Mouse (Mus musculus) spleen, postnatal 14 days (tissue): ENCODE data around the gene Gm8180.
"Not testable (repeated sequence)": the region's sequence is repeated elsewhere in the genome, so short reads cannot be mapped to it uniquely, and the experiment has no call there.

Experiments
- DNase-seq, 2 experiments: peaks; one replicate each; pipeline ENCODE4 v3.0.0; 2021 to 2022; ENCODE audit warnings: low spot score in 2 of 2

Gm8180 gene

DNA sequence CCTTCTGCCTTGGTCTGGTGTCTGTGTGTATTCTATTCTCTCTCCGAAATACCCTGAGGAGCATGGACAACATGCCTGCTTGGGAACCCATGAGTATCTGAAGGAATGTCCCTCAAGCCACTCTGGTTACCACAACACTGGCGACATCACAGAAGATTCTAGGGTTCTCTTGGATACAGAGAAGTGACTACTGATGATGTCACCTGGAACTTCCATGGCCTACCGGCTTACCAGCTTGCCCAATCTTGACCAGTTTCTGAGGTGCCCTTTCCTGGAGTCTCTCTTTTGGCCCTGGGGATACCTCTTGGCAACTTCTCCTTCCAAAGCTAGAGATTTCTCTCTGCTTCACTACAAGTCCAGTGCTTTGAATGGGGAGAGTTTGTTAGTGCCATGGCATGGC lies at the start of gene Gm8180:
Gene Gm8180 (minus strand): TSS at position 101 of the 400 bp plus-strand sequence.
- DNase-seq: not testable (repeated sequence)

DNA sequence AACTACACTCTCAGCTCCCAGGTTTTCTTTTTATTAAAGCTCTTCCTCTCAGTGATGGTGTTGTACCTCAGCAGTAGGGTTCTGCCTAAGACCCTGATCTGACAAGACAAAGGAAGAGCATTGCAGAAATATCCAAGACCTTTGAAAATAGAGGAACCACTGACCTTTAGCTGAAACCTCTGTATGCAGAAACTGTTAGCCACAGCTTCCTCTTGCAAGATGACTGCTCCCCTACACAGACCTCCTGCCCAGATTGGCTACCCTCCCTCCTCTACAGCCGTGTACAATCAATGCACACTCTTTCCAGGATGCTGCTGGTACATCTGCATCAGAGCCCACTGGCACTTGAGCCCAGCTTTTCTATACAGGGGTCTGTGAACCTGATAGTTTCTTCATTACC lies 45.8 kb upstream of the Gm8180 start:
- DNase-seq: not testable (repeated sequence)

DNA sequence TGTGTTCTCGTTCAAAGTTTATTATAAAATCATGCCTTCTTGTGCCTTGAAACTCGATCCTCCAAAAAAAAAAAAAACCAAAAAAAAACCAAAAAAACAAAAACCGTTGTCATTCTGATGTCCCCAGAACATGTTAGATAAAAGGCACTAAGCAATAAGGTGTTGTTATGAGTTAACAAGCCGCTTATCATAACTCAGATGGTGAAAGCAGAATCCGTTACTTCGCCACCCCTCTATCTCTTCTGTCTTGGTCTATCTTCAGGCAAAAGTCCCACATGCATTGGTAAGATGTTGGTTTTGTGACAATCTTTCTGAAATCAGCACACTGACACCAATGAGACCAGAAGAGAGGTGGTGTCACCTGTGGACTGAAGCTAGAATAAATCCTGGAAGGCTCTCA lies 39.6 kb upstream of the Gm8180 start:
- DNase-seq: not testable (repeated sequence)

DNA sequence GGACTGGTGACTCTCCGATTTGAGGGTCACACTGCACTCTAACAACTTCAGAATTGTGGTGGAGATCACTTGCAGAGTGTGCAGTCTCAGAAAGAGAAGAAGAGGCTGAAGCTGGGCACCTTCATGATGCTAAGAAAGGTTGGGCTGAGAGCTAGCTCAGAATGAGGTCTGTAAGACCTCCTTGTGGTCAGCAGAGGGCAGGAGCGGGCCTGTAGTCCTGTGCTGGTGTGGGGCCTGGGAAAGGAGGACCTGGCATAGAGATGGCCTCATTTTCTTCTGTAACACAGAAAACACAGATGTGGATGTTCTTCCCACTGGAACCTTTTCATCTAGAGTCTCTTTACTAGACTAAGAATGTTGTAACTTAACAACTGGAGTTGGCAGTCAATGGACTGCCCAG lies 37.3 kb upstream of the Gm8180 start:
- DNase-seq: not testable (repeated sequence)

DNA sequence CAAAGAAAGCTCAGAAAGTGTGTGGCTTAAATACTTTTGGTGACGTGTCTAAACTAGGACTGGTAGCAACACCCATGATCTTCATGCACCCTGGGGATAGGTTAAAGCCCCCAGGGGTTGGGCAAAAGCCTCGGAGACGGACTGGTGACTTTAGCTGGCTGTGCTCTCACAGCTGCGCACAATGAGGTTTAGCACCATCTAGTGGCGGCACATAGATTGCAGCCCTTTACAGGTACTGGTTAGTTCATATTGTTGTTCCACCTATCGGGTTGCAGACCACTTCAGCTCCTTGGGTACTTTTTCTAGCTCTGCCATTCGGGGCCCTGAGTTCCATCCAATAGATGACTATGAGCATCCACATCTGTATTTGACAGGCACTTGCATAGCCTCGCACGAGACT lies 27.9 kb upstream of the Gm8180 start:
- not testable (repeated sequence) for DNase-seq

DNA sequence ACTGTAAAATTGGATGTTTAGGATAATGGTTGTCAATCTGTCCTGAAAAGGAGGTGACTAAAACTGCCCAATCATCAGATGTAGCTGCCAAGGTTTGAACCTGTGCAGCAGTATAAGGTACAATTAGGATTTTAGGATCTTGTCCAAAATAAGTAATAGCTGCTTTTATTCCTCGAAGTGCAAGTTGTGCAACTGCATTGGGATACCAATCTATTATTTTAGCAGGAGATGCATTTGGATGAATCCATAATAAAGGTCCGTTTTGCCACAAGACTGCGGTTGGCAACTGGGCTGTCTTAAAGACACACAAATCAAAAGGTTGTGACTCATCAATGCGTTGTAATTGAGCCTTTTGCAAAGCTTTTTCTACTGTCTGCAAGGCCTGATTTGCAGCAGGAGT lies 23.6 kb upstream of the Gm8180 start:
- not testable (repeated sequence) for DNase-seq

DNA sequence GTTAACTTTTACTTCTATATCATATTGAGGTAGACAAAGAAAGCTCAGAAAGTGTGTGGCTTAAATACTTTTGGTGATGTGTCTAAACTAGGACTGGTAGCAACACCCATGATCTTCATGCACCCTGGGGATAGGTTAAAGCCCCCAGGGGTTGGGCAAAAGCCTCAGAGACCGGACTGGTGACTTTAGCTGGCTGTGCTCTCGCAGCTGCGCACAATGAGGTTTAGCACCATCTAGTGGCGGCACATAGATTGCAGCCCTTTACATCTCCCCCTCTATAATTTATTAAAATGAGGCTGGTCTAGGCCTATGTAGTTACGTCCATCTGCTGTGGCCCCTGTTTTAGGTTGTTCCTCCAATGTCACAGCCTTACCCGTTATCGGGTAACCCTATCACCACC lies 19.9 kb upstream of the Gm8180 start:
- DNase-seq: not testable (repeated sequence)

DNA sequence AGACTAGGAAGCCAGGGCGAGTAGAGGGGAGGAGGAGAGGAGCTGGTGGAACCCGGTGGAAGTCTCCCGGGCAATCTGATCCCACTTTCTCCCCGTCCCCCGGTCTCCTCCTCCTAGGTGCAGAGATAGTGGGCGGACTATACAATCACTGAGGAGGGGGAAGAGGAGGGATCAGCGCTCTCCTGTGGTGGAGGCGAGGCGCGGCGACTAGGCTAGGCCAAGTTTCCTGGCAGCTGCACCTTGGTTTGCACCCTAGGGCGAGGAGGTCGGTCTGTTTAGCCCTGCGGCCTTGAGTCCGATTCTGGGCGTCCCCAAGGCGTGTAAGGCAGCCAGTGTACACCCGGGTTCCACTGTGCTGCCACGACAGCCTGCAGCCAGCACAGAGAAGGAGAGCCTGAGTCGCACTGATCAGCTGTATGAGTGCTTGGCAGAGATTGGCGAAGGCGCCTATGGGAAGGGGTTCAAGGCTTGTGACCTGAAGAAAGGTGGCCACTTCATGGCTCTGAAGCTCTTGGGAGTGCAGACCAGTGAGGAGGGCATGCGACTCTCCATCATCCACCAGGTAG lies 12.4 kb upstream of the Gm8180 start:
- DNase-seq: not testable (repeated sequence)

DNA sequence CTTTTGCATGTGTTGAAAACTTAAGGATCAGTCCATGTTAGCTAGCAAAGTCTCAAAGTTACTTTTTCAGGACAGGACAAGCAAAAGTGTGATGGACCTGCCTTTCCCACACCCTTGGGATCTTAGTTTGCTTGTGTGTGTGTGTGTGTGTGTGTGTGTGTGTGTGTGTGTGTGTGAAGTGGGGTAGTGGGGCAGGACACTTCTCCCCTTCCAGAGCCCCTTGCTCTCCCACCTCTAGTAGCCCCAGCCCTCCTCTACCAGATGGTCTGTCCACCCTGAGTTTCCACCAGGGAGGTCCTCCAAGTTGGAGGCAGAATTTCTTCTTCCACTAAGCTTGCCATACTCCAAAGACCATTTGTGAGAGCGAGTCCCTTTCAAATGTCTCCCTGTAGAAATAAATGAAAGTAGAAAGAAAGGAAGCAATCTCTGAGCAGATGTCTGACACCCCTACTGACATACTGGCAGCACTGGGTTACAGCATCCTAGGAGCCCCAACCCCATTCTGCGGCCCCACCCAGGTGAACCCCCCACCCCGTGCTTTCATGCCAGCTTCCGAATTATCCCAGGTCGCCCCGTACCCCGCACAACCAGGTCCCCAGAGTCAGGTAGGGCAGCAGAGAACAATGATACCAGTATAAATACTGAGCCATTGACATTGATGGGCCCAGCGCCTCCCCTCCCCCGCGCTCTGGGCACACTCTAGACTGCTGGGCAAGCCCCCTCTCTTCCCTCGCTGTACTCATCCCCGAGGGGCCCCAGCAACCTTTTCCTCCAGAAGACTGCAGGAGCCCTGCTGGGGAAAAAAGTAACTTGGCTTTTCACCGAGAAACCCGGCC lies 11.7 kb upstream of the Gm8180 start:
- no peak for DNase-seq

DNA sequence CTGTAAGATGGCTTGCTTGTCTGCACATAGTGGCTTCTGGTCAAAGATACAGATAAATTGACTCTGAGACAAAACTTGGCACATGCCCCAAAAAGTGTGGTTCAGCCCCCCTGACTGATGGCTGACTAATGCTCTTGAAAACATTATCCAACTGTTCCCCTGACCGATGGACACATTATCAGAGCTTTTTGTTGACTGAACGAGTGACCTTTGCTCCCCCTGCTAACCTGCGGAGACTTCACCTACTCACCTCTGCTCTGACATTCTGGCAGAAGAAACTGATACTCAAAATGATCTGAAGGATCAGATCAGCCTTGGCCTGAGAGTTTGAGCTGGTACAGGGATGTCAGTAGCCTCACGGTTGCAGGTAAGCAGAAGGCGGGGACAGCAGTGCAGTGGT lies 9.3 kb upstream of the Gm8180 start:
- DNase-seq: not testable (repeated sequence)

DNA sequence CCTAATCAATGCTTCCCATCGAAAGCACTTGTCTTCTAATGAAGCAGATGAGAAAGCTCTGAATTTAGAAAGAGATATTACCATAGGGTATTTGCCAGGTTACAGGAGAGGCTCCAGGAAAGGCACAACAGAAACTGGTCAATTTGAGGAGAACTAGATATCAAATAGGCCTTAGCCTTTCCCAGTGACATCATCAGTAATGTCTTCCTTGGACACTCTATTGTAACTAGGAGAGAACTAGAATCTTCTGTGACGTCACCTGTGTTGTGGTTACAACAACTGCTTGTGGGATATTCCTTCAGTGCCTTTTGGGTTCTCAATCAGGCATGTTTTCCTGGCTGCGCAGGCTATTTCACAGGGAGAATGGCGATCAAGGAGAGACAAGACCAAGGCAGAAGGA lies 37.0 kb downstream of the Gm8180 start, which contains the start of gene Gm6526:
Gene Gm6526 (plus strand): TSS at position 301 of the 400 bp plus-strand sequence.
- not testable (repeated sequence) for DNase-seq
